Mouse (Mus musculus) 3134 (cell line): Measurements from ENCODE around the gene Afmid.
A peak's percentile ranks its signal among the peaks of the same experiment; 100 is the strongest.

Experiments used
- DNase-seq: peaks from one replicate; pipeline ENCODE4 v3.0.0-alpha.2; 2011; ENCODE audit warnings: low spot score; ENCODE audit not compliant: insufficient read length; ENCODE audit errors: extremely low read depth

The Afmid gene

GRCm38 (mm10) chr11:117846640-117847039, 20.9 kb downstream of the Afmid start:
- DNase-seq = no peak

- peak; percentile 42 for DNase-seq
Measured at GRCm38 (mm10) chr11:117847593-117848215, 22.0 kb downstream of the Afmid start.

GRCm38 (mm10) chr11:117848271-117848984, 22.7 kb downstream of the Afmid start:
- no peak for DNase-seq

- DNase-seq = peak; percentile 99
Measured at GRCm38 (mm10) chr11:117848985-117849671, 23.4 kb downstream of the Afmid start, which contains the start of gene Birc5. Birc5 (plus strand) TSS chr11:117849251.

GRCm38 (mm10) chr11:117852875-117853274, 27.2 kb downstream of the Afmid start:
- DNase-seq = no peak

- no peak for DNase-seq
Measured at GRCm38 (mm10) chr11:117854241-117854640, 28.5 kb downstream of the Afmid start.

- DNase-seq = no peak
Measured at GRCm38 (mm10) chr11:117855360-117855759, 29.6 kb downstream of the Afmid start.

GRCm38 (mm10) chr11:117855975-117856374, 30.3 kb downstream of the Afmid start:
- DNase-seq = no peak

GRCm38 (mm10) chr11:117857462-117857861, 31.7 kb downstream of the Afmid start:
- no peak for DNase-seq

GRCm38 (mm10) chr11:117858392-117858791, 32.7 kb downstream of the Afmid start:
- DNase-seq = no peak

- no peak for DNase-seq
Measured at GRCm38 (mm10) chr11:117860601-117861000, 34.9 kb downstream of the Afmid start, which contains the start of gene Tmem235. Tmem235 (plus strand) TSS chr11:117860752.

GRCm38 (mm10) chr11:117863174-117863856, 37.6 kb downstream of the Afmid start:
- no peak for DNase-seq

- no peak for DNase-seq
Measured at GRCm38 (mm10) chr11:117864805-117865204, 39.1 kb downstream of the Afmid start.

GRCm38 (mm10) chr11:117865988-117866387, 40.3 kb downstream of the Afmid start:
- no peak for DNase-seq

GRCm38 (mm10) chr11:117870688-117871365, 45.1 kb downstream of the Afmid start:
- peak; percentile 41 for DNase-seq

- no peak for DNase-seq
Measured at GRCm38 (mm10) chr11:117871376-117871775, 45.7 kb downstream of the Afmid start.

- no peak for DNase-seq
Measured at GRCm38 (mm10) chr11:117871911-117872584, 46.3 kb downstream of the Afmid start.

GRCm38 (mm10) chr11:117872861-117873608, 47.3 kb downstream of the Afmid start, which contains the start of gene Tha1:
Tha1 (minus strand) TSS chr11:117873481.
- no peak for DNase-seq

- DNase-seq = no peak
Measured at GRCm38 (mm10) chr11:117874419-117874818, 48.7 kb downstream of the Afmid start.
